In the genomic region with DNA sequence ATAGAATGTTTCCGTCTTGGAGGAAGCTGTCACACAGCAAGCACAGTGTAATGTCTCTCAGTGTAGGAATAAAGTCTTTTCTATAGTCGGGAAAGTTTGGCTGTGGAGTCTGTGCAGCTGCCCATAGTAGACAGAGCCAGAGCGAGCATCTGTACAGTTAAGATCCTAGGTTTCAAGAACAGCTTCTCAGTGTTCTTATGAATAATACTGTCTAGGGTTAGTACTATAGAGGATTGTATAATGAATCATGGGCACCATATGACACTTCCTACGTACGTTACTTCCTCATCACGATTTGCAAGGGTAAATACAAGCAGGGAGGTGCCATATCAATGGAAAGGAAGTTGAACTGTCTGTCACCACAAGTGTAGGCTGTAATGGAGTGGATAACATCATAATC, we compare ENCODE assay signal across 33 mouse cellular contexts.
DNase-seq lines count a peak whose midpoint lies in the region; ATAC-seq and TF ChIP-seq lines count a peak whose summit lies in the region.
"Had no signal": no experiment of that assay in that cellular context is flagged by ENCODE, and none has a peak within 500 bp of the region (broad histone marks: within the 10 kb centered on the region; RNA-seq: fewer than 3 reads in every experiment).

No protein-coding gene starts in this region.

- peak; percentile 3 for DNase-seq in forebrain, postnatal 0 days
- no peak for DNase-seq in forebrain, embryonic 14.5 days (ENCODE audit: low spot score)
- peak; percentile 14 for DNase-seq in layer of hippocampus, adult 9-11 months
- no peak for DNase-seq in layer of hippocampus, adult 9-10 months (ENCODE audit: low spot score)
- DNase-seq in brain, adult 2 months (ENCODE audit: low read depth, low spot score), result peak; percentile 66
- DNase-seq in right cerebral cortex, postnatal 25 days, result peak; percentile 7
- no peak for DNase-seq in thymus, postnatal 4 days
- no peak for DNase-seq in gastrocnemius, adult 8-10 months (ENCODE audit: low spot score in 2 of 2)
- DNase-seq: adrenal gland, adult 2 months; adrenal gland, postnatal 36 days; cerebellum, adult 8-10 months; cerebellum, postnatal 25 days; gastrocnemius, postnatal 25 days; heart, adult 11 months; kidney, adult 2 months; lung, embryonic 14.5 days; lung, postnatal 14 days; midbrain, embryonic 14.5 days; retina, postnatal 1 day; thymus, postnatal 14 days had no signal

- H3K4me3 ChIP-seq in forebrain, postnatal 0 days (ENCODE audit: low read depth, low read length), result no peak overlapping the region
- H3K4me3 ChIP-seq in forebrain, embryonic 14.5 days (ENCODE audit: low read depth, low read length), result no peak overlapping the region
- H3K4me3 ChIP-seq: embryonic facial prominence, embryonic 10.5 days; embryonic facial prominence, embryonic 15.5 days; forebrain, embryonic 12.5 days; heart, embryonic 10.5 days; heart, embryonic 15.5 days; limb, embryonic 12.5 days; liver, embryonic 15.5 days; neural tube, embryonic 15.5 days; stomach, embryonic 15.5 days had no signal

- no peak for TF ChIP-seq CTCF in forebrain, postnatal 0 days (IDR thresholded peaks at IDR 0.05; ENCODE audit: low read depth)

- no peaks in the 10 kb centered on the region for H3K27me3 ChIP-seq in forebrain, postnatal 0 days (ENCODE audit: insufficient read depth, low read length)
- no peaks in the 10 kb centered on the region for H3K27me3 ChIP-seq in forebrain, embryonic 14.5 days (replicated peaks; ENCODE audit: control insufficient read depth, insufficient read depth, low read length)
- H3K27me3 ChIP-seq: CH12.LX; embryonic facial prominence, embryonic 15.5 days; forebrain, embryonic 12.5 days; heart, embryonic 15.5 days; limb, embryonic 12.5 days; liver, embryonic 15.5 days; neural tube, embryonic 15.5 days; stomach, embryonic 15.5 days had no signal

- no peaks in the 10 kb centered on the region for H3K4me1 ChIP-seq in forebrain, postnatal 0 days (ENCODE audit: insufficient read depth)
- H3K4me1 ChIP-seq in forebrain, embryonic 14.5 days (ENCODE audit: control insufficient read depth, insufficient read depth, low read length), result no peaks in the 10 kb centered on the region
- H3K4me1 ChIP-seq: embryonic facial prominence, embryonic 10.5 days; embryonic facial prominence, embryonic 15.5 days; forebrain, embryonic 12.5 days; heart, embryonic 10.5 days; heart, embryonic 15.5 days; limb, embryonic 12.5 days; liver, embryonic 15.5 days; neural tube, embryonic 15.5 days; stomach, embryonic 15.5 days had no signal

- H3K9me3 ChIP-seq in forebrain, postnatal 0 days (ENCODE audit: low read length), result no peaks in the 10 kb centered on the region
- no peaks in the 10 kb centered on the region for H3K9me3 ChIP-seq in forebrain, embryonic 14.5 days (replicated peaks; ENCODE audit: control insufficient read depth, low read length)
- H3K9me3 ChIP-seq: embryonic facial prominence, embryonic 10.5 days; embryonic facial prominence, embryonic 15.5 days; forebrain, embryonic 12.5 days; heart, embryonic 10.5 days; heart, embryonic 15.5 days; limb, embryonic 12.5 days; liver, embryonic 15.5 days; neural tube, embryonic 15.5 days; stomach, embryonic 15.5 days had no signal

- peak; percentile 25; the same call in 1 of the 2 replicates for ATAC-seq in forebrain, postnatal 0 days
- ATAC-seq in forebrain, embryonic 14.5 days, result no peak
- ATAC-seq: activated CD4-positive, CD25-positive, alpha-beta regulatory T cell, adult 4 months; hindbrain, embryonic 16.5 days had no signal

- 80% methylated on average over 6 of the region's 6 CpGs for WGBS in forebrain, postnatal 0 days
- WGBS in forebrain, embryonic 14.5 days, result 90% methylated on average over 6 of the region's 6 CpGs

- H3K9ac ChIP-seq in forebrain, postnatal 0 days, result no peak overlapping the region
- no peak overlapping the region for H3K9ac ChIP-seq in forebrain, embryonic 14.5 days (ENCODE audit: low read length)
- H3K9ac ChIP-seq: embryonic facial prominence, embryonic 15.5 days; forebrain, embryonic 12.5 days; heart, embryonic 15.5 days; limb, embryonic 12.5 days; liver, embryonic 15.5 days; lung, embryonic 14.5 days; neural tube, embryonic 15.5 days; stomach, embryonic 15.5 days had no signal

- H3K4me2 ChIP-seq in forebrain, postnatal 0 days (ENCODE audit: low read depth), result no peak overlapping the region
- H3K4me2 ChIP-seq in forebrain, embryonic 14.5 days (ENCODE audit: low read length), result no peak overlapping the region
- H3K4me2 ChIP-seq: embryonic facial prominence, embryonic 15.5 days; forebrain, embryonic 12.5 days; heart, embryonic 15.5 days; limb, embryonic 12.5 days; liver, embryonic 15.5 days; lung, embryonic 14.5 days; neural tube, embryonic 15.5 days; stomach, embryonic 15.5 days had no signal

- H3K36me3 ChIP-seq in forebrain, postnatal 0 days (ENCODE audit: insufficient read depth), result no peaks in the 10 kb centered on the region
- no peaks in the 10 kb centered on the region for H3K36me3 ChIP-seq in forebrain, embryonic 14.5 days (ENCODE audit: control insufficient read depth, insufficient read depth, low read length)
- H3K36me3 ChIP-seq: embryonic facial prominence, embryonic 10.5 days; embryonic facial prominence, embryonic 15.5 days; forebrain, embryonic 12.5 days; heart, embryonic 10.5 days; heart, embryonic 15.5 days; limb, embryonic 12.5 days; liver, embryonic 15.5 days; neural tube, embryonic 15.5 days; stomach, embryonic 15.5 days had no signal

- H3K27ac ChIP-seq in forebrain, postnatal 0 days (ENCODE audit: low read depth, low read length), result no peak overlapping the region
- no peak overlapping the region for H3K27ac ChIP-seq in forebrain, embryonic 14.5 days (ENCODE audit: low read depth, low read length)
- H3K27ac ChIP-seq: embryonic facial prominence, embryonic 10.5 days; embryonic facial prominence, embryonic 15.5 days; forebrain, embryonic 12.5 days; heart, embryonic 10.5 days; heart, embryonic 15.5 days; kidney, postnatal 0 days; limb, embryonic 12.5 days; liver, embryonic 15.5 days; neural tube, embryonic 15.5 days; stomach, embryonic 15.5 days had no signal

Comparison
In these comparisons a context has a peak if more than half of its experiments do, and no peak if none do; other contexts are left out.
1. DNase-seq: peak in forebrain, postnatal 0 days (single experiment), layer of hippocampus, adult 9-11 months (single experiment), brain, adult 2 months (single experiment) and right cerebral cortex, postnatal 25 days (single experiment); none in forebrain, embryonic 14.5 days (single experiment), layer of hippocampus, adult 9-10 months (single experiment), thymus, postnatal 4 days (single experiment) and gastrocnemius, adult 8-10 months (0 of 2).